Mouse (Mus musculus) gastrocnemius, postnatal 36 days (tissue): ENCODE data around the gene Itga7. TPM values are rescaled to one million over a fixed set of nuclear protein-coding genes. Genes with fewer than 3 reads are reported as not detected.
"Not testable (repeated sequence)": the region's sequence is repeated elsewhere in the genome, so short reads cannot be mapped to it uniquely, and the experiment has no call there.

ENCODE experiments used
- DNase-seq, 2 experiments: peaks; one replicate each; pipeline ENCODE4 v3.0.0; 2022
- intact Hi-C: fragments of 180-260 bp; cut with DNase I; formaldehyde crosslinking; loops from one replicate; pipeline ENCODE4 v1.15.1; 2025
- total RNA-seq, 2 experiments: library from RNA; stranded (reverse); gene quantifications; 2 replicates each; pipeline ENCODE4 v1.2.3; 2021

Itga7 gene
- total RNA-seq, 2 experiments from 2014 or later: 47.9 to 60.1 TPM

DNA sequence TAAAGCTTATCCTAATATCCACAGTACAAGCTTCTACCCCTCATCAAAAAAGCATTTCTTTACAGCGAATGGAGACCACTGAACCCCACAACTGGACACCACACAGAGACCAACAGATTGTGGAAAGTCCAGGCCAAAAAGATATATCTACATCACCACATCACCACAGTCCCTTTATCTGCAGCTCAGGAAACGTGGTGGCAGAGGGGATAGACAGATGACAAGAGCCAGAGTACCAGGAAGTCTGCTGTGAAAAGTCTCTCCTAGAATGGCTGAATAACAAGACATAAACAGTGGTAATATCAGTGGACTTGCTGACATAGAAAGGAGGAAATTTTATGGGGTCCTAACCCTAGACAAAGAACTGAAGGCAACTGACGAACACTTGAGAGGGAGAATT is 42.8 kb downstream of the Itga7 start:
- DNase-seq: no peak
- intact Hi-C loops: loop anchor here (10.0 kb wide), 1 partner anchor 132 kb away; no protein-coding TSS in a partner anchor

DNA sequence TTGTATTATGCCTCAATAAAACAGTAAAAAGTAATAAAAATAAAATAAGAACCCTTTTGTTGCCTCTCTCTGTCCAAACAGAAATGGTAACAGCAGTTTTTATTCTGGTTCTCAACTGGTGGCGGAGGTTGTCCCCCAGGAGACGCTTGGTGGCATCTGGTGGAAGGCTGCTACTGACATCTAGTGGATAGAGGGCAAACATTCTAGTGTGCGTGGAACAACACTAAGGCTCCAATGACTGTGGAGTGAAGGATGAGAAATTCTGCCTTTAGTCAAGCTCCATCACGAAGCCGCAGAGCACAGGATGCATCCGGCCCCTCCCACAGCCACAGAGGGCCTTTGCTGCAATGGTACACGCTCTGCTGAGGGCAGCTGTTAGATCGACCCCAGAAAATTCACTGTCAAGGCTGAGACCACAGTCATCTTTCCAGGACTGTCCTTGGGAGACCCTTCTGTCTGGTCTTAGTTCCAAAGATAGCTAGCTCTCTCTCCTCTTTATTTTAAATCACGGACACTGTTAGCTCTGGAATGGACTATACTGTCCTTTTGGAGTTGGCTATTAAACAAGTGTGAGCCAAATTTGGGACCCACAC is 44.0 kb downstream of the Itga7 start:
- intact Hi-C loops: loop anchor here (10.0 kb wide), 1 partner anchor 133 kb away; no protein-coding TSS in a partner anchor
- peak in 1 of 2 experiments; percentile 20 for DNase-seq

DNA sequence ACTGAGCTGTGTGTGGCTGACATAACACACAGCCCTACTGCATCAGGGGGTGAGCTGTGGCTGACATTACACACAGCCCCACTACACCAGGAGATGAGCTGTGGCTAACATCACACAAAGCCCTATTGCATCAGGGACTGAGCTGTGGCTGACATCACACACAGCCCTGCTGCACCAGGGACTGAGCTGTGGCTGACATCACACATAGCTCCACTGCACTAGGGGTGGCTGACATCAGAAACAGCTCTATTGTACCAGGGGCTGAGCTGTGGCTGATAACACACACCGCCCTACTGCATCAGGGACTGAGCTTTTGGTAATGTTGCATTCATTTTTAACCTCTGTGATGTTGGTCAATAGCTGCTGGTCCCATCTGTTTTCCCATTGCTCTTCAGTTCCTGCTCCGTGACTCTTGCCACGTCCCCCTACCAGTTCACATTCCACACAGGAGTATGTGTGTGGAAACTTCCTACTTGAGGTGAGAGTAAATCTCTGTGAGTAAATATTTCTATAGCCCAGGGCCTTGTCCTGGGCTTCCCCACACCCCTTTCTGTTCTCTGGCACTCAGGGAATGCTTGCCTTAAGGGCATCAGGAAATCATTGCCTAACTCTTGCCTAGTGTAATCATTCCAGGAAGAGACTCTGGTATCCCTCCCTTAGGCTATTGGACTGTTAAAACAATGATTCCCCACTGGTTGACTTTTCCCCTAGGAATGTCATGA is 47.2 kb downstream of the Itga7 start:
- DNase-seq: no peak
- intact Hi-C loops: no loop called here

DNA sequence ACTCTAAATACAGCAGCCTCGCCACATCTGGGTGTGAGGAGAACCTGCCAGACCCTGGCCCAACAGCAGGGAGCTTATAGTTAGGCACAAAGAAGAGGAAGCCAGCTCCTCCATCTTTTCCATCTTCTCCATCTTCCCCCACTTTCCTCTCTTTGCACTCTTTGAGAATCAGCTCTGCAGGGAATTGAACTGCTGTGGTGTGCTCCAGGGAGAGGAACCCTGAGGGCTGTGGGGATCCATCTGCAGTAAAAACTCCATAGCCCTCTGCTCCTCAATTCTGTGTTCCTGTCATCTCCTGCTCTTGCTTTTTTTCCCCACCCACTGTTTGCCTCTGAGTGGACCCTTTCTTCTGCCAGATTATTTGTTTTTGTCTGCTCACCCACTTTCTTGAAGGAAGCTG is 55.5 kb downstream of the Itga7 start, which contains the start of gene Olfr9:
TSS of gene Olfr9 (plus strand) at position 301 of the 400 bp plus-strand sequence.
- intact Hi-C loops, DNase-seq: not testable (repeated sequence)

DNA sequence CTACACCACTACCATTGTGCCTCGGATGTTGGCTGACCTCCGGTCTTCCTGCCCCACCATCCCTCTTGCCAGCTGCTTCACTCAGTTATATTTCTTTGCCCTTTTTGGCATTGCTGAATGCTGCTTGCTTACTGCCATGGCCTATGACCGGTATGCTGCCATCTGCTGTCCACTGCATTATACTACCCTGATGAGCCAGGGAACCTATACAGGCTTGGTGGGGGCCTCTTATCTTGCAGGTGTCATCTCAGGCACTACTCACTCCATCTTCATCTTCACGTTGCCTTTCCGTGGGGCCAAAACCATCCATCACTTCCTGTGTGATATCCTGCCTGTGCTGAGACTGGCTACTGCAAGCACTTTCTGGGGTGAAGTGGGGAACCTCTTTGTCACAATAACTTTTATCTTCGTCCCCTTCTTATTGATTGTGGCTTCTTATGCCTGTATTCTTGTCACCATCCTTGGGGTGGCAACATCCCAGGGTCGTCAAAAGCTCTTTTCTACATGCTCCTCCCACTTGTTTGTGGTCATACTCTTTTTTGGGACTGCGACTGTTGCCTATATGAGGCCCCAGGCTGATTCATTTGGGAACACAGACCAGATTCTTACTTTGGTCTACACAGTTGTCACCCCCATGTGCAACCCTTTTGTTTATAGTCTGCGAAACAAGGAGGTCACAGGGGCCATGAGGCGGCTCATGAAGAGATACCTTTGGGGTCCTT is 56.7 kb downstream of the Itga7 start:
- DNase-seq, intact Hi-C loops: not testable (repeated sequence)

DNA sequence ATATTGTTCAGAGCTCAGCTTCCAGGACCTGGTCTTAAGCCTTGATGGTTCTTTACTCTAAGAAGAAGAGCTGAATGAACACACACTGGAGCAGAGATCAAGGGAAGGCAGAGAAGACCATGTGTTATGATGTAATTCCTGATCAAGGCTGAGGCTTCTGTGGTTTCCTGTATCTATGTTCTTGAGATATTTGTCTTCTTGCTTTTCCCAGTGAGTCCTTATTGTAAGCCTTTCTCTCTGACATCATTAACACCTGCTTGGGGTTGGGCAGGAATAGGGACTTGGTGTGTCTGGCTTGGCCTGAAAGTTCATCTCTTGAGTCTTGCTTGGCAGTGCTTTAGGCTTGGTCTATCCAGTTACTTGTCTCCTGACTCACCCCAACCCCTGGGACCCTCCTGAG is 57.4 kb downstream of the Itga7 start:
- no peak for DNase-seq
- intact Hi-C loops: no loop called here

DNA sequence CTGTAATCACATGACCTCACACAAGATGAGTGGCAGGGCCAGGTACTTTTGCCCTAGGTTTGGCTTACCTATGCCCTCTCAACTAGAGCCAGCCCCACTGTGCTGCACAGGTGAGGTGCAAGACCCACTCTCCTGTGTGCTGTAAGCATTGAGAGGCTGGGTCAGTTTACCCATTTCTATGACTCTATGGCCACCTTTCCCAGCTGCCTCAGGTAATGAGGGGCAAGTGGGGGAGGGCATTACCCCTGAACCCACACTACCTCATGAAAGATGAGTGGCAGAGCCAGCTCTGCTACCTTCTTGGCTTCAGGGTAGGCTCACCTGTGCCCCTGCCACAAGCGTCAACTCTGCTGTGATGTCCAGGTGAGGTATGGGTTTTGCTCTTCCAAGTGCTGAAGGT is 62.2 kb downstream of the Itga7 start:
- intact Hi-C loops: no loop called here
- no peak for DNase-seq

DNA sequence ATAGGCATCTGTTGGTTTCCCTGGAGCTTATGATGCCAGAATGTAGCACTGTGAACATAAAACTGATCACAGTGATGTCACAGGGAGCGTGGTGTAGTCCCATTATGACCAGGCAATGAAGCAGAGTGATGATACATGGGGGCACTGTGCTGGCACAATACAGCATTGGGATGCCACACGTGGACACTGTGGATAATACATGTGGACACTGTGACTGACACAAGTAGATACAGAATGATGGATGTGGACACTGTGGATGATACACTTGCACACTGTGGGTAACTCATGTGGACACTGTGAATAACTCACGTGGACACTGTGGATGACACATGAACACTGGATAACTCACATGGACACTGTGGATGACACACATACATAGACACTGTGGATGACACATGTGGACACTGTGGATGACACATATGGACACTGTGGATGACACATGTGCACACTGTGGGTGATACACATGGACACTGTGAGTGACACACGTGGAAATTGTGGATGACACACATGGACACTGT is 63.0 kb downstream of the Itga7 start:
- intact Hi-C loops: no loop called here
- no peak for DNase-seq

DNA sequence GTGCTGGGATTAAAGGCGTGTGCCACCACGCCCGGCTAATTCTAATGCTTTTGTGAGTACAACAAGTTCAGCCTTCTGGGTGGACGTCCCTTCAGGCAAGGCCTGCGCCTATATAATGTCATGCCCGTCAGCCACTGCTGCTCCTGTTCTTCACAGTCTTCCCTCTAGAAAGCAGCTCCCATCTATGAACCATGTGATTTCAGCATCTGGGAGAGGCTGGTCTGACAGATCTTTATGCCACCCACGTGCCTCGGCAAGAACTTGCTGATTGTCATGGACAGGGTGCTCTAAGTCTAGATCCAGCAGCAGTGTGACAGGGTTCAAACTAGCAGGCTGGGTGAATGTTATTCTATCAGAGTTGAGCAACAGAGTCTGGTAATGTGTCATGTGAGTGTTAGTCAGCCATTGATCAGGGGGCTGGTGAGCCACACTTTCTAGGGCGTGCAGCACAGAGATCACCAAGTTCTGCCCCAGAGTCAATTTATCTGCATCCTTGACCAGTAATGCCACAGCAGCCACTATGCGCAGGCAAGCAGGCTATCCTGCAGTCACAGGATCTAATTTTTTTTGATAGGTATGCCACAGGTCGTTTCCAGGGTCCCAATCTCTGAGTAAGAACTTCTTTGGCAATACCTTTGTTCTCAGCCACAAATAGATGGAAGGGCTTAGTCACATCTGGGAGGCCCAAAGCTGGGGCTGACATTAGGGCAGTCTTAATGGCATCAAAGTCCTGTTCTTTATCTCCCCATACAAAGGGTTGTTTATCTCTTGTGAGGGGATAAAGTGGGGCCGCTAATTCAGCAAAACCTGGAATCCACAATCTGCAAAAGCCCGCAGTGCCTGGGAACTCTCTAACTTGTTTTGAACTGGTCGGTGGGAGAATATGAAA is 70.7 kb downstream of the Itga7 start:
- DNase-seq: no peak
- intact Hi-C loops: no loop called here

Other genes with a start within 250 kb of the Itga7 start
- gene Rab5b, start 237.6 kb upstream of the Itga7 start, total RNA-seq: 10 to 100 TPM; 80.4 to 90.1 TPM
- gene Pmel, start 229.6 kb upstream of the Itga7 start, total RNA-seq: under 1 TPM in 1 of 2 experiments, not detected in 1; 0.22 TPM
- 1 to 10 TPM; 4.6 to 5.5 TPM for gene Cdk2, start 228.8 kb upstream of the Itga7 start, total RNA-seq
- 1 to 10 TPM; 7.7 to 9.8 TPM for gene Dgka, start 189.0 kb upstream of the Itga7 start, total RNA-seq
- gene Pym1, start 185.9 kb upstream of the Itga7 start, total RNA-seq: 10 to 100 TPM in 1 of 2 experiments, 1 to 10 TPM in 1; 8.8 to 11.7 TPM
- gene Mmp19, start 142.9 kb upstream of the Itga7 start, total RNA-seq: 1 to 10 TPM in 1 of 2 experiments, under 1 TPM in 1; 0.92 to 2.6 TPM
- gene Dnajc14, start 129.8 kb upstream of the Itga7 start, total RNA-seq: 10 to 100 TPM; 19.1 to 20.0 TPM
- 1 to 10 TPM; 2.9 to 3.2 TPM for gene Tmem198b, start 129.4 kb upstream of the Itga7 start, total RNA-seq
- gene Sarnp, start 116.5 kb upstream of the Itga7 start, total RNA-seq: 10 to 100 TPM; 25.2 to 27.2 TPM
- 1 to 10 TPM; 3.4 to 3.5 TPM for gene Ormdl2, start 112.2 kb upstream of the Itga7 start, total RNA-seq
- gene Gdf11, start 42.1 kb upstream of the Itga7 start, total RNA-seq: 1 to 10 TPM; 2.8 to 5.8 TPM
- gene Cd63, start 32.8 kb upstream of the Itga7 start, total RNA-seq: 100 to 1,000 TPM in 1 of 2 experiments, 10 to 100 TPM in 1; 94.8 to 103 TPM
- 1 to 10 TPM; 3.5 to 4.1 TPM for gene Rdh5, start 10.9 kb upstream of the Itga7 start, total RNA-seq
- 100 to 1,000 TPM; 146 to 165 TPM for gene Bloc1s1, start 9.8 kb upstream of the Itga7 start, total RNA-seq
- under 1 TPM in 1 of 2 experiments, not detected in 1; 0.28 TPM for gene Mettl7b, start 27.2 kb downstream of the Itga7 start, total RNA-seq
- gene Olfr9, start 55.6 kb downstream of the Itga7 start, total RNA-seq: not detected
- not detected for gene Olfr763, start 77.0 kb downstream of the Itga7 start, total RNA-seq
- not detected for gene Olfr764-ps1, start 106.1 kb downstream of the Itga7 start, total RNA-seq
- gene Olfr765, start 116.2 kb downstream of the Itga7 start, total RNA-seq: not detected
- not detected for gene Olfr766-ps1, start 135.2 kb downstream of the Itga7 start, total RNA-seq
- not detected for gene Olfr767, start 149.1 kb downstream of the Itga7 start, total RNA-seq
- not detected for gene Olfr768, start 165.6 kb downstream of the Itga7 start, total RNA-seq
- not detected for gene Olfr769, start 184.0 kb downstream of the Itga7 start, total RNA-seq
- gene Olfr770, start 205.2 kb downstream of the Itga7 start, total RNA-seq: not detected
- gene Olfr771, start 230.9 kb downstream of the Itga7 start, total RNA-seq: not detected
- gene Olfr772, start 244.1 kb downstream of the Itga7 start, total RNA-seq: not detected